Mouse (Mus musculus) forebrain, embryonic 14.5 days (tissue): ENCODE results near the gene Prss28. TPM values are rescaled to one million over a fixed set of nuclear protein-coding genes. Genes with fewer than 3 reads are reported as not detected.

Source experiments
- ATAC-seq: fragments of 200-750 bp; cut with Nextera tagmentation; 2 replicates; pipeline ENCODE4 v1.8.0; 2017; ENCODE audit warnings: mild to moderate bottlenecking, moderate library complexity
- DNase-seq: peaks from one replicate; pipeline ENCODE4 v3.0.0-alpha.2; 2015; ENCODE audit warnings: low spot score
- H3K27ac ChIP-seq: fragments of 300-500 bp; sonication (generic); 2 replicates; pipeline ENCODE4 v1.5.1; 2014; ENCODE audit warnings: low read depth, mild to moderate bottlenecking, control low read depth, low read length, moderate library complexity
- H3K27me3 ChIP-seq: fragments of 300-500 bp; sonication (generic); replicated peaks from 2 replicates; pipeline ENCODE4 v1.6.1; 2014; ENCODE audit warnings: low read length, control low read depth, mixed read lengths; ENCODE audit not compliant: control insufficient read depth, insufficient read depth
- H3K36me3 ChIP-seq: fragments of 300-500 bp; sonication (generic); 2 replicates; pipeline ENCODE4 v1.6.1; 2014; ENCODE audit warnings: low read length, control low read depth; ENCODE audit not compliant: control insufficient read depth, insufficient read depth
- H3K4me1 ChIP-seq: fragments of 300-500 bp; sonication (generic); 2 replicates; pipeline ENCODE4 v1.6.1; 2014; ENCODE audit warnings: antibody characterized with exemption, low read length, control low read depth; ENCODE audit not compliant: control insufficient read depth, insufficient read depth
- H3K4me2 ChIP-seq: fragments of 300-500 bp; sonication (generic); 2 replicates; pipeline ENCODE4 v1.6.1; 2014; ENCODE audit warnings: mild to moderate bottlenecking, control low read depth, low read length
- H3K4me3 ChIP-seq: fragments of 300-500 bp; sonication (generic); 2 replicates; pipeline ENCODE4 v1.5.1; 2014; ENCODE audit warnings: low read depth, low read length, control low read depth
- H3K9ac ChIP-seq: fragments of 300-500 bp; sonication (generic); 2 replicates; pipeline ENCODE4 v1.6.1; 2014; ENCODE audit warnings: mild to moderate bottlenecking, low read length, control low read depth, moderate library complexity
- H3K9me3 ChIP-seq: fragments of 300-500 bp; sonication (generic); replicated peaks from 2 replicates; pipeline ENCODE4 v1.6.1; 2016; ENCODE audit warnings: low read length, control low read depth, mixed read lengths; ENCODE audit not compliant: control insufficient read depth
- WGBS: fragments of 180-500 bp; shearing (Covaris S2); extraction: QIAGEN DNeasy Blood & Tissue Kit; methylation state at CpG from one replicate; pipeline ENCODE4 v1.1.7; 2014; 5-methylcytosine and 5-hydroxymethylcytosine counted together
- polyA plus RNA-seq: library from polyadenylated mRNA; unstranded; fragments of >200 nt; fragmentation: Nextera tagmentation; extraction: Ambion mirVana; gene quantifications from 2 replicates; pipeline ENCODE4 v1.2.1, GENCODE M21; 2014

Gene Prss28
- polyA plus RNA-seq, 1 experiment from 2014 or later: not detected

GRCm38 (mm10) chr17:25322930-25323329 is 14.5 kb downstream of the Prss28 start:
- no peak for ATAC-seq
- WGBS: 20% methylated on average over 2 of the region's 2 CpGs
- H3K36me3 ChIP-seq: no peaks in the 10 kb centered on the region
- no peak overlapping the region for H3K9ac ChIP-seq
- H3K9me3 ChIP-seq: no peaks in the 10 kb centered on the region
- H3K27ac ChIP-seq: no peak overlapping the region
- H3K4me3 ChIP-seq: no peak overlapping the region
- DNase-seq: no peak
- H3K4me2 ChIP-seq: no peak overlapping the region
- H3K4me1 ChIP-seq: no peaks in the 10 kb centered on the region
- no peaks in the 10 kb centered on the region for H3K27me3 ChIP-seq

- DNase-seq (no peak), ATAC-seq (no peak)
- 79% methylated on average over 9 of the region's 9 CpGs for WGBS
- no peak overlapping the region for H3K27ac ChIP-seq
- no peaks in the 10 kb centered on the region; the same call in 1 of the 2 replicates for H3K27me3 ChIP-seq
- H3K4me1 ChIP-seq: no peaks in the 10 kb centered on the region
- no peaks in the 10 kb centered on the region for H3K9me3 ChIP-seq
- H3K9ac ChIP-seq: no peak overlapping the region
- no peak overlapping the region for H3K4me3 ChIP-seq
- H3K36me3 ChIP-seq: no peaks in the 10 kb centered on the region
- H3K4me2 ChIP-seq: no peak overlapping the region
These were observed 23.9 kb downstream of the Prss28 start for GRCm38 (mm10) chr17:25332321-25332720.

DNA sequence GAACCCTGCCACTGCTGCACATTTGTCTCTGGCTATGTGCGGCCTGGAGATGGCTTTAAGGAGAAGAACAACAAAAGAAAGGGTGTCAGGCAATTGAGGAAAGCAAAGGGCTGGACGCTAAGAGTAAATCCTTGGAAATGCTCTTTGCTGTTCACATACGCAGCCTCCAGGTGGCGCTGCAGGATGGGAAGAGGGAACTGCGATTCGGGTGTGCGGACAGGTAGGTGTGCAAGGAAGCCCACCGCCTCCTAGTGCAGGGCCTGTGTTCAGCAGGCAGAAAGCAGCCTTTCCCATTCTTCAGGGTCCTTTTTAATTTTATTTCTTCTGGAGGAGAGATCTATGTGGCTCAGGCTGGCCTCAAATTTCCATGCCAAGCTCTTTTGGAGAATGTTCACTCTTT is 25.5 kb downstream of the Prss28 start:
- ATAC-seq (no peak), DNase-seq (peak; percentile 80)
- Histone ChIP-seq H3K4me1 (no peaks in the 10 kb centered on the region), H3K9me3 (no peaks in the 10 kb centered on the region), H3K36me3 (no peaks in the 10 kb centered on the region), H3K27me3 (no peaks in the 10 kb centered on the region; the same call in 1 of the 2 replicates), H3K27ac (no peak overlapping the region), H3K4me3 (no peak overlapping the region), H3K4me2 (no peak overlapping the region), H3K9ac (no peak overlapping the region)
- WGBS: under 1% methylated on average over 8 of the region's 8 CpGs

DNA sequence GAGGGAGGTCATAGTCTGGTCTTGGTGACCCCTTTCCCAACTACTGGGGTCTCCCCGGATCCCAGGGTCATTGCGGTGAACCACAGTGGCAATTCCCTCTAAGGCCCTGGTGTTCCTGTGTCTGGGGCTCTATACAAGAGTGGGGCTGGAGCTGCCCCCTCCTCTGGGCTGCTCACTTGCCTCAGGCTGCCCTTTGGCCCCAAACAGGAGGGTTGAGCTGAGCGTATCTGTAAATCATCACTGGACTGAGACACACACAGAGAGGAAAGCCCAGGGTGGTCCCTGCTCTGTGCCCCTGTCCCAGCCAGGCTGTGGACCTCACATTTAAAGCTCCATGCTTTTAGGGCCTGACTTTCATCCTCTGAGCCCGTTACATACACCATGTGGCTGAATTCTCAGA is 29.8 kb downstream of the Prss28 start:
- Histone ChIP-seq H3K36me3 (no peaks in the 10 kb centered on the region), H3K27me3 (no peaks in the 10 kb centered on the region; the same call in 1 of the 2 replicates), H3K9ac (no peak overlapping the region), H3K27ac (no peak overlapping the region), H3K9me3 (no peaks in the 10 kb centered on the region), H3K4me3 (no peak overlapping the region), H3K4me1 (no peaks in the 10 kb centered on the region), H3K4me2 (no peak overlapping the region)
- WGBS: 83% methylated on average over 4 of the region's 4 CpGs
- ATAC-seq: no peak
- DNase-seq: no peak

GRCm38 (mm10) chr17:25340003-25340402 is 31.6 kb downstream of the Prss28 start:
- Histone ChIP-seq H3K27me3 (no peaks in the 10 kb centered on the region), H3K9ac (no peak overlapping the region), H3K4me1 (no peaks in the 10 kb centered on the region), H3K36me3 (no peaks in the 10 kb centered on the region), H3K4me3 (no peak overlapping the region), H3K27ac (no peak overlapping the region), H3K9me3 (no peaks in the 10 kb centered on the region), H3K4me2 (no peak overlapping the region)
- ATAC-seq: no peak
- WGBS: 81% methylated on average over 6 of the region's 6 CpGs
- no peak for DNase-seq

DNA sequence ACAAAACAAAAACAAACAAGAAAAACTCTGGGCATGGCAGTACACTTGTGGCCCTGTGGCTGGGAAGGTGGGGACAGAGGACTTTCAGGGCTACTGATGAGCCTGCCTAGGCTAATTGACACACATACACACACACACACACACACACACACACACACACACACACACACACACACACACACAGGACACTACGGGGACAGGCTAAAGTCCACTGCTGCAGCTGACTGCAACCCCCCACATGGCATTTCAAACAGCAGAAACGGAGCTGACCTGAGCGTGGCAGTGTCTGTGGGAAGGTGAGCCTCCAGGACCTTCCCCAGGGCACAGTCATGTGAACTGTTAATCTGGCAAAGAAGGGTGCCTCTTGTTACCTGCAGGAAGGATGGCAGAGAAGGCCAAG is 33.0 kb downstream of the Prss28 start:
- WGBS: 69% methylated on average over 3 of the region's 3 CpGs
- no peaks in the 10 kb centered on the region for H3K9me3 ChIP-seq
- no peak overlapping the region for H3K4me2 ChIP-seq
- no peak for DNase-seq
- no peaks in the 10 kb centered on the region for H3K27me3 ChIP-seq
- H3K9ac ChIP-seq: no peak overlapping the region
- H3K4me3 ChIP-seq: no peak overlapping the region
- ATAC-seq: no peak
- no peaks in the 10 kb centered on the region for H3K36me3 ChIP-seq
- no peaks in the 10 kb centered on the region for H3K4me1 ChIP-seq
- no peak overlapping the region for H3K27ac ChIP-seq

- Histone ChIP-seq H3K36me3 (no peaks in the 10 kb centered on the region), H3K27ac (no peak within 1 kb of the TSS), H3K9me3 (no peaks in the 10 kb centered on the region), H3K4me2 (no peak within 1 kb of the TSS), H3K9ac (no peak within 1 kb of the TSS), H3K4me3 (no peak within 1 kb of the TSS), H3K4me1 (no peaks in the 10 kb centered on the region), H3K27me3 (no peaks in the 10 kb centered on the region)
- ATAC-seq (no peak), DNase-seq (no peak)
- 94% methylated on average over 4 of the region's 4 CpGs for WGBS
These were observed 37.0 kb downstream of the Prss28 start, which contains the start of gene Tpsab1 for GRCm38 (mm10) chr17:25345462-25345861. Tpsab1 (minus strand) TSS chr17:25345562.

DNA sequence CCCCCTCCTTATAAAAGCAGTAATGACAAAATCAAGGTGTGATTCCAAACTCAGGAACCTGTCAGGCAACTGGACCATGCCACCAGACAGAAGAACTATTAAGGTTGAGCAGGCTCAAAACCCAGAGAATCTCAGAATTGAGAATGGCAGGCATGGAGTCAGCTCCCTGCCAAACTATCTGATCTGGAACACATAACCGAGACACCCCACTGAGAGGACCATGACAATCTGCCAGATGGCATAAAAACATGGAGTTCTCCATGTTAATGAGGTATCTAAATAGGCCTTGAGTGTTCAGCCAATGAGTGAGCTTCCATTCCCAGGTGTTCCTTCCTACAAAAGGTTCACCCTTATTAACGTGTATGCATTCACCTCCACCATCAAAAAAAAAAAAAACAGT is 52.8 kb downstream of the Prss28 start:
- no peak overlapping the region for H3K9ac ChIP-seq
- no peaks in the 10 kb centered on the region for H3K27me3 ChIP-seq
- H3K9me3 ChIP-seq: no peaks in the 10 kb centered on the region
- no peak overlapping the region for H3K4me2 ChIP-seq
- DNase-seq (no peak), ATAC-seq (no peak)
- 55% methylated on average over 2 of the region's 2 CpGs for WGBS
- H3K4me1 ChIP-seq: no peaks in the 10 kb centered on the region
- H3K4me3 ChIP-seq: no peak overlapping the region
- H3K27ac ChIP-seq: no peak overlapping the region
- no peaks in the 10 kb centered on the region for H3K36me3 ChIP-seq
